Mouse (Mus musculus) heart, embryonic 10.5 days (tissue): Measurements from ENCODE around the gene Olfr697. TPM values are rescaled to one million over a fixed set of nuclear protein-coding genes. Genes with fewer than 3 reads are reported as not detected.
"Not testable (repeated sequence)": the region's sequence is repeated elsewhere in the genome, so short reads cannot be mapped to it uniquely, and the experiment has no call there.

ENCODE experiments used
- DNase-seq: peaks from one replicate; pipeline ENCODE4 v3.0.0-alpha.2; 2017; ENCODE audit warnings: low spot score
- H3K27ac ChIP-seq: fragments of 300-500 bp; sonication (generic); 2 replicates; pipeline ENCODE4 v1.5.1; 2016; ENCODE audit warnings: mild to moderate bottlenecking
- H3K27me3 ChIP-seq: fragments of 300-500 bp; sonication (generic); 2 replicates; pipeline ENCODE4 v1.6.1; 2016; ENCODE audit warnings: mild to moderate bottlenecking; ENCODE audit not compliant: poor library complexity, insufficient read depth, severe bottlenecking
- H3K36me3 ChIP-seq: fragments of 300-500 bp; sonication (generic); 2 replicates; pipeline ENCODE4 v1.6.1; 2016; ENCODE audit warnings: mild to moderate bottlenecking, moderate library complexity
- H3K4me1 ChIP-seq: fragments of 300-500 bp; sonication (generic); 2 replicates; pipeline ENCODE4 v1.6.1; 2016; ENCODE audit warnings: mild to moderate bottlenecking
- H3K4me3 ChIP-seq: fragments of 300-500 bp; sonication (generic); 2 replicates; pipeline ENCODE4 v1.5.1; 2016; ENCODE audit warnings: mild to moderate bottlenecking, moderate library complexity
- H3K9me3 ChIP-seq: fragments of 300-500 bp; sonication (generic); 2 replicates; pipeline ENCODE4 v1.6.1; 2016; ENCODE audit warnings: mild to moderate bottlenecking, moderate library complexity
- WGBS: fragments of 180-500 bp; shearing (Covaris S2); methylation state at CpG from one replicate; pipeline ENCODE4 v1.1.7; 2016; 5-methylcytosine and 5-hydroxymethylcytosine counted together
- polyA plus RNA-seq: library from polyadenylated mRNA; unstranded; fragments of >200 nt; fragmentation: Nextera tagmentation; extraction: Ambion mirVana; gene quantifications from 2 replicates; pipeline ENCODE4 v1.2.1, GENCODE M21; 2016

Gene Olfr697
- not detected in 2 replicates for polyA plus RNA-seq

DNA sequence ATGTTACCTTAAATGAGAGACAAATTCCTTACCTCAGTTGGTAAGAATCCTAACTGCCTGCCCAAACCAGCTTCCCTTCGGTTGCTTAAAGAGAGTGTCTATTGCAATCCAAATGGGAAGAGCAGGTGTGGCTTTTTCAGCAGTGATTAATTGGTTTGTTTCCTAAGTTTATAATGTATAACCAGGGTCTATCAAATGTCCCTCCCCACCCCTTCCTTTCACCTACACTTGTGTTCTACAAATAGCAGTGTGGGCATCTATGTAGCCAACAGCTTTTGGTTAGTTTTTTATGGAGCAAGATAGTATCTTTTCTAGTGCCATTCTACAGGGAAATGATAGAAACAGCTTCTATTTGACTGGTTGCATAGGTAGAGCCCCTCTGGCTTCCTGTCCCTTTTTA lies at the start of gene Olfr697:
Gene Olfr697, minus strand, starts transcription at position 101 of the 400 bp plus-strand sequence.
- Histone ChIP-seq H3K36me3 (no peaks in the 10 kb centered on the region), H3K4me1 (no peaks in the 10 kb centered on the region), H3K27me3 (no peaks in the 10 kb centered on the region), H3K4me3 (no peak within 1 kb of the TSS), H3K27ac (no peak within 1 kb of the TSS), H3K9me3 (no peaks in the 10 kb centered on the region)
- DNase-seq: no peak
- 88% methylated on average over 1 of the region's 1 CpGs for WGBS

DNA sequence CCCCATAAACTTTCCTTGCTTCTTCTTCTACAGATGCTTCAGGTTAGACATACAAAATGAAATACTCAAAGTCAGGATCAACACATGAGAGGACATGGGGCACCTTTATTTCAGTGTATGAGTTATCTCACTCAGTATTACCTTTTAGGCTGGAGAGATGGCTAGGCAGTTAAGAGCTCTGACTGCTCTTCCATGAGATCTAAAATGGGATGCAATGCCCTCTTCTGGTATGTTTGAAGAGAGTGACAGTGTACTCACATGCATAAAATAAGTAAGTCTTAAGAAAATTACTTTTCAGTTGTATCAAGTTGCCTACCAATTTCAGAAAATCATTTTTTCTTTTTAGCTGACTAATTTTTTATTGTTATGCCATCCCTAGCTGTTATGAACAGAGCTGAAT lies 46.1 kb upstream of the Olfr697 start:
- H3K36me3 ChIP-seq: no peaks in the 10 kb centered on the region
- H3K27me3 ChIP-seq: no peaks in the 10 kb centered on the region
- no peak overlapping the region for H3K4me3 ChIP-seq
- no peaks in the 10 kb centered on the region for H3K4me1 ChIP-seq
- no peaks in the 10 kb centered on the region for H3K9me3 ChIP-seq
- no peak overlapping the region for H3K27ac ChIP-seq
- no peak for DNase-seq

DNA sequence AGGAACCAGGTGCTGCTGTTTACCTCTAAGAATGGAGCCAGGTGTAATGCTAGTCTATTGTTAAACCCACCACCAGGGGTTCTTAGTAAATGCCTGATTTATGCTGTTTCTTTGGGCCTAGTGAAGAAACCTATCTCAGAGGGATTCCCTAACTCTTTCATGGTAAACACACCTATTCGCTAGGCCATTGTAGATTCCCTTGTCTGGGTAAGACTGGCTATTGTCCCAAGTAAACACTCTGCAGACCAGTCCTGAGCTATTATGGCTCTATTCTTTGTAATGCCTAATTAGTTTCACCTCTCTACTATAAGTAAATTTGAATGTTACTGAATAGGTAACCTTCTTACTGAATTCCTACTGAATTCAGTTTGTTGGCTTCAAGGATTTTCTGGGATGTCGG lies 18.8 kb upstream of the Olfr697 start:
- not testable (repeated sequence) for DNase-seq, H3K36me3 ChIP-seq, H3K4me3 ChIP-seq, H3K4me1 ChIP-seq, H3K27ac ChIP-seq, H3K9me3 ChIP-seq, H3K27me3 ChIP-seq
- WGBS: 81% methylated on average over 2 of the region's 2 CpGs

DNA sequence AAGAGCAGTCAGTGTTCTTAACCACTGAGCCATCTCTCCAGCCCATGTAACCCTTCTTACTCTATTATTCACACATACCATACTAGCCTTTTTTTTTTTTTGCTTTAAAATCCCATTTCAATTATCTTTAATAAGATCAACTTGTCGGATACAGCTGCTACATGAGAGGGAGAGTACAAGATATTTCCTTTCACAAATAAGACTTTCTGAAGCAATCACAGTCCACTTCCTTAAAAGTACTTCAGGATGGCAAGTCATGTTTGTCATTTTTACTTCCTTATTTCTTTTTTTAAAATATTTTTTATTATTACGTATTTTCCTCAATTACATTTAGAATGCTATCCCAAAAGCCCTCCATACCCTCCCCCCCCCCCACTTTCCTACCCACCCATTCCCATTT lies 16.6 kb upstream of the Olfr697 start:
- Histone ChIP-seq H3K9me3 (no peaks in the 10 kb centered on the region), H3K4me1 (no peaks in the 10 kb centered on the region), H3K27me3 (no peaks in the 10 kb centered on the region), H3K27ac (no peak overlapping the region), H3K36me3 (no peaks in the 10 kb centered on the region), H3K4me3 (no peak overlapping the region)
- DNase-seq: no peak
- WGBS: 89% methylated on average over 2 of the region's 2 CpGs

DNA sequence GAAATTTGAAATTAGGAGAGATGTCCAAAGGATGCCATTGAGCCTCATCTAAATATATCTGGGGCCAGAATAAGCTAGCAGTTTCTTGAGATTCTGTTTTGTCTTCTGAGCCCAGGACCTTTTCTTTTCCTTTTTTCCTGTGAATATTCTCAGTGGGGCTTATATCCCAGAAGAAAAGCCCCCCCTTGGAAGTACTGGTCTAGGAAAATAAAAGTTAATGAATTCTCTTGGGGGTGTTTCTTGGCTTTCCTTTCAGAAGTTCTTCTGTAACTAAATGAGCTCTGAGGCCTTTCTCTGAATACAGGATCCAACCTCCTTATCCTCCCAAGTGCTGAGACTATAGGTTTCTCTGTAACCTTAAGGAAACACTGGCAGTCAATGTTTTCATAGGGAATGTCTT lies 13.1 kb upstream of the Olfr697 start, which contains the start of gene Olfr698:
Gene Olfr698, minus strand, starts transcription at position 101 of the 400 bp plus-strand sequence.
- Histone ChIP-seq H3K9me3 (0 out of 2 replicates have a peak, but pooled peaks cover 3% of the 10 kb centered on the region), H3K27ac (no peak within 1 kb of the TSS), H3K36me3 (no peaks in the 10 kb centered on the region), H3K4me3 (no peak within 1 kb of the TSS), H3K27me3 (no peaks in the 10 kb centered on the region), H3K4me1 (no peaks in the 10 kb centered on the region)
- DNase-seq: no peak

DNA sequence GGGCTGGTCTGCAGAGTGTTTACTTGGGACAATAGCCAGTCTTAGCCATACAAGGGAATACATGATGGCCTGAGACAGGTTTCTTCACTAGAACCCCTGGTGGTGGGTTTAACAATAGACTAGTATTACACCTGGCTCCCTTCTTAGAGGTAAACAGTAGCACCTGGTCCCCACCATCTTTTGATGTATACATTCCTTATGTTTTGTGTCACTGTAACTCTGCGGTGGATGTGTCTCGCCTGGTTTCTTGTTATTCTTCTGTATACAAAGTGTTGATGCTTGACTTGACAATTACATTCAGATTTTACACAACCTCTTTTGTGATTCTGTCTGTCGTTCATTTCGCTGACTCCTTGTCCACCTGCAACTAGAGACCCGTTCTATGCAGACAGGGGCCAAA lies 3.6 kb upstream of the Olfr697 start:
- DNase-seq: no peak
- H3K27ac ChIP-seq: no peak overlapping the region
- H3K9me3 ChIP-seq: no peaks in the 10 kb centered on the region
- H3K4me1 ChIP-seq: no peaks in the 10 kb centered on the region
- WGBS: 86% methylated on average over 5 of the region's 5 CpGs
- no peak overlapping the region for H3K4me3 ChIP-seq
- no peaks in the 10 kb centered on the region for H3K27me3 ChIP-seq
- H3K36me3 ChIP-seq: no peaks in the 10 kb centered on the region

DNA sequence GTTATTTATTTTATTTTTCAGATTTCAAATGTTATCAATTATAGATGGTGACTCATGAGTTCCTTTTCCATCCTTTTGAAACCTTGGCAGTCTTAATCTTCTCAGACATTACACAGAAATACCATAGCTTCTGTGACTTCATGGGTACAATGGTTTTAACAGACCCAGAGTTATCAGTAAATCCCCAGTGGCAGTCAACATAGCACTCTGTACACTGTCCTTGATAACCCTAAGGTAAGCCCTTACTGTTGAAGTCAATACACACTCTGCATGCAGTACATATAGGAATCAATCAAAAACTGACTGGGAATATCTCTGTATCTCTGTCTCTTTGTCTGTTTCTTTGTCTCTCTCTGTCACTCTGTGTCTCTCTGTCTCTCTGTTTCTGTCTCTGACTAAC lies 5.2 kb downstream of the Olfr697 start:
- Histone ChIP-seq H3K4me3 (no peak overlapping the region), H3K4me1 (no peaks in the 10 kb centered on the region)

DNA sequence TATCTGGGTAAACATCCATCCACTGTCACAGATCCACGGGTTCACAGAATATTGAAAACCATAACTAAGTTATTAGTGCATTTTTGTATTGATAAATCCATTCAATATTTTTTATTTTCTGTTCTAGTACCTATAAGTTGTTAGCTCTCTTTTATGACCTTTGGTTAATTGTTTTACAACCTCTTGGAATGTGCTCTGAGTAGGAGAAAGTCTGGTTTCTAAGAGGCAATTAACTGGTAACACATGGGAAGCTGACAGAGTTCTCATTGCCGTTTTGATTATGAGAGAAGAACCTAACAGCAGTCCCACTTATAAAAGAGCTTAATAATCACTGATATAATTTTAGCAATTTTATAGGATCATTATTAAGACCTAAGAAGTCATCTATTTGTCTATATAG lies 8.5 kb downstream of the Olfr697 start:
- H3K4me3 ChIP-seq: no peak overlapping the region
- no peaks in the 10 kb centered on the region for H3K36me3 ChIP-seq
- no peaks in the 10 kb centered on the region for H3K27me3 ChIP-seq
- no peak overlapping the region for H3K27ac ChIP-seq
- WGBS: 69% methylated on average over 2 of the region's 2 CpGs
- H3K4me1 ChIP-seq: no peaks in the 10 kb centered on the region
- no peak for DNase-seq
- H3K9me3 ChIP-seq: no peaks in the 10 kb centered on the region

More for the DNA sequence above, 5.2 kb downstream of the Olfr697 start:
- H3K9me3 ChIP-seq: no peaks in the 10 kb centered on the region
- no peaks in the 10 kb centered on the region for H3K36me3 ChIP-seq
- DNase-seq: no peak
- no peaks in the 10 kb centered on the region for H3K27me3 ChIP-seq
- H3K27ac ChIP-seq: no peak overlapping the region

DNA sequence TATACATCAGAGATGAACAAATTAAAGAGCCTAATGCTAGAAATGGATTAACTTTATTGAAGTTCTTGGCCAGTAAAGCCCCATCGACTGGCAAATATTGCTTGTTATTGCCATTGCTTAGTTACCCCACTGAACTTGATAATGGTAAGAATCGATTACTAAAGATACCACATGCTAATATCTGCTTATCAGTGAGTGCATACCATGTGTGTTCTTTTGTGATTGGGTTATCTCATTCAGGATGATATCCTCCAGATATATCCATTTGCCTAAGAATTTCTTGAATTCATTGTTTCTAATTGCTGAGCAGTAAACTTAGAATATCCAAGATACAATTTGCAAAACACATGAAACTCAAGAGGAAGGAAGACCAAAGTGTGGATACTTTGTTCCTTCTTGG lies 16.6 kb downstream of the Olfr697 start:
- H3K4me3 ChIP-seq, DNase-seq, H3K4me1 ChIP-seq, H3K27ac ChIP-seq, H3K36me3 ChIP-seq, H3K27me3 ChIP-seq, H3K9me3 ChIP-seq: not testable (repeated sequence)
- WGBS: 79% methylated on average over 2 of the region's 2 CpGs

DNA sequence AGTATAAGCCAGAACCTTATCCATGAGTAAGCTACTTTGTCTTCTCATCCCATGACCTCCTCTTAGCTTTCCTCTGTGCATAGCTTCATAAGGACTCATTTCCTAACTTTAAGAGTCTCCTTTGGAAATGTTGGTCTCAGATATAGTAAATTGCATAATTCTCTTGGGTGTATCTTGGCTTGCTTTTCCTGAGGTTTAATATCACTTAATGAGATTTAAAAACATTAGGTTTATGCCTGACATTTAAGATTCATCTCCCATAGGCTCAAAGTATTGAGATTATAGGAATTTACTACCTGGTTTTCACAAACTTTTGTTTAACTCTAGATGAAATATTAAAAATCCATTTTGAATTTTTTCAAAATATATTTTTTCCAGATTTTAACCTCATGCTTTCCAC lies 25.9 kb downstream of the Olfr697 start, which contains the start of gene Olfr695:
Gene Olfr695, minus strand, starts transcription at position 101 of the 400 bp plus-strand sequence.
- Histone ChIP-seq H3K4me3 (no peak within 1 kb of the TSS), H3K27me3 (no peaks in the 10 kb centered on the region), H3K9me3 (no peaks in the 10 kb centered on the region), H3K36me3 (no peaks in the 10 kb centered on the region), H3K27ac (no peak within 1 kb of the TSS), H3K4me1 (no peaks in the 10 kb centered on the region)
- no peak for DNase-seq

DNA sequence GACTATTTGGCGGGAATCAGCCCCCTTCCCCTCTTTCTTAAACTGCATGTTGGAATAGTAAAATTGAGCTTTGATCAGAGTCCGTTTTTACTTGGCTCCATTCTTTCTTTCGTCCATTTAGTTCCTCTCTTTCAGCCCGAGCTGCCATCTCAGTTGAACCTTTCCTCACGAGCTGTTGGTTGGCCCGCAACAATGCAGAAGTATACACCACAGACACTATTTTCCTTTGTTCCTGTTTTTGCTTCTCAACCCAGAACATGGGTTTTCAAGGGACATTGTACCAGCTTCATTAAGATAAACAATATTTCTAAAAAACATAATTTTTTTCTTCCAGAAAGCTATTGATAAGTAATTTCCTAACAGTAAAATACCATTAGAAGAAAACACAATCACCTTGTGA lies 30.8 kb downstream of the Olfr697 start:
- Histone ChIP-seq H3K9me3 (no peaks in the 10 kb centered on the region), H3K27me3 (no peaks in the 10 kb centered on the region), H3K4me1 (no peaks in the 10 kb centered on the region), H3K36me3 (no peaks in the 10 kb centered on the region), H3K27ac (no peak overlapping the region), H3K4me3 (no peak overlapping the region)
- 79% methylated on average over 6 of the region's 6 CpGs for WGBS
- DNase-seq: no peak

DNA sequence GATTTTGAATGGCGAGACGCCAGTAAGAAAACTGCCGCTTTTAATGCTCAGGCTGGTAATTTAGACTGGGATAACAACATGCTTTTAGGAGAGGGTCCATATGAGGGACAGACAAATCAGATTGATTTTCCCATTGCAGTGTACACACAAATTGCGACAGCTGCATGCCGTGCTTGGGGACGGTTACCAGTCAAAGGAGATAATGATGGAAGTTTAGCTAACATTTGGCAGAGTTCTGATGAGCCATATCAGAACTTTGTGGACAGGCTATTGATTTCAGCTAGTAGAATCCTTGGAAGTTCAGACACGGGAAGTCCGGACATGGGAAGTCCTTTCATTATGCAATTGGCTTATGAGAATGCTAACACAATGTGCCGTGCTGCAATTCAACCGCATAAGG lies 34.5 kb downstream of the Olfr697 start:
- H3K9me3 ChIP-seq, H3K27me3 ChIP-seq, H3K4me3 ChIP-seq, DNase-seq, H3K36me3 ChIP-seq, H3K4me1 ChIP-seq, H3K27ac ChIP-seq: not testable (repeated sequence)
- 89% methylated on average over 10 of the region's 10 CpGs for WGBS

DNA sequence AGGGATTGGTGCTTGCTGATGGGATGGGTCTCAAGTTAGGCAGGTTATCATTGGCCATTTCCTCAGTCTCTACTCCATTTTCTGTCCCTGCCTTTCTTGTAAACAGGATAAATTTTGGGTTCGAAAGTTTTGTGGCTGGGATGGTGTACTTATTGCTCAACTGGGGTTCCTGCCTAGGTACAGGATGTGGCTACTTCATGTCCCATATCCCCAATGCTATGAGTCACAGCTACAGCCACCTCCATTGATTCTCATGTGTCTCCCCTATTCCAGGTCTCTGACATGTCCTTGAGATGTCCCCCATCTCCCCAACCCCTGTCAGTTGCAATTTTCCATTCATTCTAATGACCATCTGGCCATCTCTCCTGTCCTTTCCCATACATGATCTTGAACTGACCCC lies 45.4 kb downstream of the Olfr697 start:
- no peaks in the 10 kb centered on the region for H3K4me1 ChIP-seq
- WGBS: 68% methylated on average over 1 of the region's 1 CpGs
- H3K27me3 ChIP-seq: no peaks in the 10 kb centered on the region
- H3K27ac ChIP-seq: no peak overlapping the region
- H3K9me3 ChIP-seq: no peaks in the 10 kb centered on the region
- no peak overlapping the region for H3K4me3 ChIP-seq
- no peak for DNase-seq
- no peaks in the 10 kb centered on the region for H3K36me3 ChIP-seq

DNA sequence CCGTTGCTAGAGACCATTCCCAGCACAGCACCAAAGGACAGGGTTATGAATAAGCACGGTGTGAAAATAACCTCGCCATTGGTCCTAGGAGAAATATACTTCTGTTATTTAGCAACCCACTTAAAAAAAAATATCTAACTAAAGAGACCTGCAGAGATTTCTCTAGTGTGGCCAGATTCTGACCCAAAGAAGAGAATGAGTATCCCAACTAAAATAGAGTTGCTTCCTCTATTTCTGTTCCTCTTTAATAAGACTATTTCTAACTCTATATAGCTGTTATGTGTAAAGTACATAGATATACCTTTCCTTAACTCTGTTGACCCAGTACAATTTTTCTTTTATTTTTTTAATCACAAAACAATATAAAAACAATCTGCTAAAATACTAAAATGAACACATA lies 49.3 kb downstream of the Olfr697 start:
- WGBS: 61% methylated on average over 3 of the region's 3 CpGs
- no peaks in the 10 kb centered on the region for H3K36me3 ChIP-seq
- DNase-seq: no peak
- H3K9me3 ChIP-seq: no peaks in the 10 kb centered on the region
- no peak overlapping the region for H3K27ac ChIP-seq
- H3K4me1 ChIP-seq: no peaks in the 10 kb centered on the region
- H3K4me3 ChIP-seq: no peak overlapping the region
- H3K27me3 ChIP-seq: no peaks in the 10 kb centered on the region
